9 mouse cellular contexts compared by ENCODE assay signal in genomic region chr11:87754603-87755002, GRCm38 (mm10). TPM values are rescaled to one million over a fixed set of nuclear protein-coding genes. Genes with fewer than 3 reads are reported as not detected.
A peak's percentile ranks its signal among the peaks of the same experiment; 100 is the strongest.
DNase-seq lines count a peak whose midpoint lies in the region; ATAC-seq and TF ChIP-seq lines count a peak whose summit lies in the region.
"Had no signal": no experiment of that assay in that cellular context is flagged by ENCODE, and none has a peak within 500 bp of the region (broad histone marks: within the 10 kb centered on the region; RNA-seq: fewer than 3 reads in every experiment).

No protein-coding gene starts in this region.

- 0 out of 2 replicates have a peak, but pooled peaks have one; percentile 36 for TF ChIP-seq EP300 in ES-Bruce4 (IDR thresholded peaks at IDR 0.05; ENCODE audit: insufficient read depth, low read depth, low read length)

- peak overlapping the region; percentile 78 for H3K4me2 ChIP-seq in liver, embryonic 15.5 days
- no peak overlapping the region for H3K4me2 ChIP-seq in midbrain, embryonic 16.5 days (ENCODE audit: low read length)
- H3K4me2 ChIP-seq: hindbrain, embryonic 13.5 days had no signal

- H3K4me1 ChIP-seq in ES-Bruce4 (ENCODE audit: control insufficient read depth, insufficient read depth, low read length), result peaks cover 3% of the 10 kb centered on the region
- H3K4me1 ChIP-seq in liver, embryonic 15.5 days (replicated peaks), result peaks cover 80% of the 10 kb centered on the region
- H3K4me1 ChIP-seq in midbrain, embryonic 16.5 days (ENCODE audit: control insufficient read depth, insufficient read depth, low read length), result peaks cover 2% of the 10 kb centered on the region

- TF ChIP-seq CTCF in ES-Bruce4 (IDR thresholded peaks at IDR 0.05; ENCODE audit: low read depth, low read length), result no peak

- peaks cover 7% of the 10 kb centered on the region; the same call in 1 of the 2 replicates for H3K36me3 ChIP-seq in ES-Bruce4 (ENCODE audit: control insufficient read depth, insufficient read depth, low read length, poor library complexity, severe bottlenecking)
- peaks cover 22% of the 10 kb centered on the region for H3K36me3 ChIP-seq in liver, embryonic 15.5 days (replicated peaks)
- H3K36me3 ChIP-seq in midbrain, embryonic 16.5 days (ENCODE audit: control insufficient read depth, insufficient read depth, low read length), result no peaks in the 10 kb centered on the region
- H3K36me3 ChIP-seq: hindbrain, embryonic 13.5 days had no signal

- H3K9me3 ChIP-seq in ES-Bruce4 (replicated peaks; ENCODE audit: control insufficient read depth, insufficient read depth, low read length, poor library complexity, severe bottlenecking), result no peaks in the 10 kb centered on the region
- H3K9me3 ChIP-seq in liver, embryonic 15.5 days (replicated peaks), result no peaks in the 10 kb centered on the region
- no peaks in the 10 kb centered on the region for H3K9me3 ChIP-seq in midbrain, embryonic 16.5 days (replicated peaks; ENCODE audit: control insufficient read depth, low read length, poor library complexity, severe bottlenecking)
- H3K9me3 ChIP-seq: hindbrain, embryonic 13.5 days had no signal

- TF ChIP-seq POLR2A in ES-Bruce4 (IDR thresholded peaks at IDR 0.05; ENCODE audit: insufficient read depth, low read length), result no peak

- ATAC-seq in liver, embryonic 15.5 days (ENCODE audit: insufficient read depth), result no peak
- ATAC-seq in midbrain, embryonic 16.5 days, result no peak

- H3K9ac ChIP-seq in ES-Bruce4 (ENCODE audit: low read depth, poor library complexity, severe bottlenecking), result peak overlapping the region; percentile 78; the same call in 1 of the 2 replicates
- H3K9ac ChIP-seq in liver, embryonic 15.5 days, result peak overlapping the region; percentile 88
- no peak overlapping the region for H3K9ac ChIP-seq in midbrain, embryonic 16.5 days (ENCODE audit: low read depth, low read length)
- H3K9ac ChIP-seq: hindbrain, embryonic 13.5 days had no signal

- H3K4me3 ChIP-seq in ES-Bruce4 (ENCODE audit: low read depth, low read length), result 0 out of 2 replicates have a peak overlapping the region, but pooled peaks have one; percentile 2
- H3K4me3 ChIP-seq in liver, embryonic 15.5 days (replicated peaks), result peak overlapping the region; percentile 81
- no peak overlapping the region for H3K4me3 ChIP-seq in midbrain, embryonic 16.5 days (ENCODE audit: low read depth, low read length)
- H3K4me3 ChIP-seq: hindbrain, embryonic 13.5 days had no signal

- WGBS in liver, embryonic 15.5 days (ENCODE audit: insufficient replicate concordance), result 14% methylated on average over 5 of the region's 5 CpGs
- 77% methylated on average over 5 of the region's 5 CpGs for WGBS in midbrain, embryonic 16.5 days

- peak overlapping the region; percentile 52 for H3K27ac ChIP-seq in ES-Bruce4 (ENCODE audit: insufficient read depth, low read length)
- peak overlapping the region; percentile 98 for H3K27ac ChIP-seq in liver, embryonic 15.5 days (replicated peaks)
- no peak overlapping the region for H3K27ac ChIP-seq in midbrain, embryonic 16.5 days (ENCODE audit: low read length)
- H3K27ac ChIP-seq: hindbrain, embryonic 13.5 days had no signal

- H3K27me3 ChIP-seq in ES-Bruce4 (ENCODE audit: control insufficient read depth, insufficient read depth, low read length, poor library complexity, severe bottlenecking), result no peaks in the 10 kb centered on the region
- 0 out of 2 replicates have a peak, but pooled peaks cover under 1% of the 10 kb centered on the region for H3K27me3 ChIP-seq in liver, embryonic 15.5 days
- no peaks in the 10 kb centered on the region for H3K27me3 ChIP-seq in midbrain, embryonic 16.5 days (ENCODE audit: control insufficient read depth, insufficient read depth, low read depth, low read length)

- peak; percentile 33 for DNase-seq in adrenal gland, postnatal 14 days
- no peak for DNase-seq in adrenal gland, postnatal 36 days
- DNase-seq in spleen, adult 18-20 months, result peak; percentile 76 to 86
- no peak for DNase-seq in cerebellum, postnatal 14 days
- no peak for DNase-seq in layer of hippocampus, postnatal 25 days (ENCODE audit: extremely low spot score in 1 of 2, low spot score in 1 of 2)

RNA-seq across cellular contexts. Expression of gene Tspoap1, which starts 5.7 kb away (rescaled TPM):
- 2.8 and 3.9 TPM in 2 replicates for total RNA-seq in adrenal gland, postnatal 14 days (2021)
- 1 to 10 TPM; 3.5 to 5.0 TPM for total RNA-seq in adrenal gland, postnatal 36 days (2021)
- polyA plus RNA-seq in ES-Bruce4 (2011; ENCODE audit: insufficient read depth, insufficient read length, low read depth, missing spikeins), result 3.2 and 5.1 TPM in 2 replicates
- polyA plus RNA-seq in liver, embryonic 15.5 days (2015; fragmentation: Nextera tagmentation; extraction: Ambion mirVana), result 3.3 and 3.5 TPM in 2 replicates
- total RNA-seq in layer of hippocampus, postnatal 25 days (2021), result 100 to 1,000 TPM; 128 to 163 TPM
- 62.6 and 68.5 TPM in 2 replicates for polyA plus RNA-seq in midbrain, embryonic 16.5 days (2015; fragmentation: Nextera tagmentation; extraction: Ambion mirVana)

RNA-seq across cellular contexts. Expression of gene Supt4a, which starts 17.3 kb away (rescaled TPM):
- total RNA-seq in adrenal gland, postnatal 14 days (2021), result 56.5 and 74.2 TPM in 2 replicates
- 10 to 100 TPM; 60.5 to 90.0 TPM for total RNA-seq in adrenal gland, postnatal 36 days (2021)
- 83.6 and 86.3 TPM in 2 replicates for polyA plus RNA-seq in ES-Bruce4 (2011; ENCODE audit: insufficient read depth, insufficient read length, low read depth, missing spikeins)
- polyA plus RNA-seq in liver, embryonic 15.5 days (2015; fragmentation: Nextera tagmentation; extraction: Ambion mirVana), result 177 and 195 TPM in 2 replicates
- 10 to 100 TPM; 65.7 to 81.0 TPM for total RNA-seq in layer of hippocampus, postnatal 25 days (2021)
- 127 TPM in 2 replicates for polyA plus RNA-seq in midbrain, embryonic 16.5 days (2015; fragmentation: Nextera tagmentation; extraction: Ambion mirVana)

RNA-seq across cellular contexts. Expression of gene Mpo, which starts 38.8 kb away (rescaled TPM):
- total RNA-seq in adrenal gland, postnatal 14 days (2021), result 0.64 and 1.4 TPM in 2 replicates
- total RNA-seq in adrenal gland, postnatal 36 days (2021), result under 1 TPM in 1 of 2 experiments, not detected in 1; 0.40 TPM
- not detected in 2 replicates for polyA plus RNA-seq in ES-Bruce4 (2011; ENCODE audit: insufficient read depth, insufficient read length, low read depth, missing spikeins)
- 448 and 474 TPM in 2 replicates for polyA plus RNA-seq in liver, embryonic 15.5 days (2015; fragmentation: Nextera tagmentation; extraction: Ambion mirVana)
- total RNA-seq in layer of hippocampus, postnatal 25 days (2021), result under 1 TPM; 0.14 to 0.17 TPM
- 0.08 and 0.22 TPM in 2 replicates for polyA plus RNA-seq in midbrain, embryonic 16.5 days (2015; fragmentation: Nextera tagmentation; extraction: Ambion mirVana)

Comparison
In these comparisons a context has a peak if more than half of its experiments do, and no peak if none do; other contexts are left out.
1. DNase-seq: peak in adrenal gland, postnatal 14 days (single experiment) and spleen, adult 18-20 months (2 of 2); none in adrenal gland, postnatal 36 days (0 of 2), cerebellum, postnatal 14 days (0 of 2) and layer of hippocampus, postnatal 25 days (0 of 2).
2. RNA of gene Tspoap1, which starts 5.7 kb away (total RNA-seq): 128 to 163 TPM in layer of hippocampus, postnatal 25 days; 3.5 to 5.0 TPM in adrenal gland, postnatal 36 days and 2.8 to 3.9 TPM in adrenal gland, postnatal 14 days; every median in the first group is over 10 times any median in the second.